Mouse (Mus musculus) CH12.LX (cell line): ENCODE measurements around the gene 1700113H08Rik.

Source experiments
- CHD1 ChIP-seq: IDR thresholded peaks from 2 replicates; pipeline ENCODE4 v1.6.1; 2012; ENCODE audit warnings: low read depth, low read length, improper control_type of control experiment, inconsistent platforms
- CTCF ChIP-seq, 2 experiments: IDR thresholded peaks in 1 of 2; conservative IDR thresholded peaks in 1 of 2; 2 replicates each; pipeline ENCODE4 v1.5.1; 2011 to 2012; ENCODE audit warnings: low read depth in 2 of 2, low read length in 2 of 2, improper control_type of control experiment in 1 of 2, inconsistent platforms in 1 of 2, mild to moderate bottlenecking in 1 of 2, moderate library complexity in 1 of 2
- HCFC1 ChIP-seq: IDR thresholded peaks from 2 replicates; pipeline ENCODE4 v1.6.1; 2012; ENCODE audit warnings: low read depth, mild to moderate bottlenecking, inconsistent platforms, low read length, improper control_type of control experiment
- POLR2A ChIP-seq: IDR thresholded peaks from 2 replicates; pipeline ENCODE4 v1.6.1; 2011; ENCODE audit warnings: low read depth, mild to moderate bottlenecking, improper control_type of control experiment, low read length
- POLR2AphosphoS2 ChIP-seq: IDR thresholded peaks from 2 replicates; pipeline ENCODE4 v1.6.1; 2011; ENCODE audit warnings: low read depth, low read length, improper control_type of control experiment
- UBTF ChIP-seq: IDR thresholded peaks from 2 replicates; pipeline ENCODE4 v1.6.1; 2012; ENCODE audit warnings: low read depth, mild to moderate bottlenecking, inconsistent platforms, low read length, improper control_type of control experiment, moderate library complexity
- USF2 ChIP-seq: conservative IDR thresholded peaks from 2 replicates; pipeline ENCODE4 v1.6.1; 2011; ENCODE audit warnings: low read depth, low read length, improper control_type of control experiment

- TF ChIP-seq CTCF (conservative IDR thresholded peaks at IDR 0.05 in 1 of 2, IDR thresholded peaks at IDR 0.05 in 1 of 2; ENCODE audit: low read depth in 2 of 2, low read length in 2 of 2) (no peak), POLR2AphosphoS2 (no peak), CHD1 (no peak), UBTF (no peak), HCFC1 (no peak), USF2 (no peak), POLR2A (no peak)
These were observed 155.0 kb downstream of the 1700113H08Rik start for GRCm38 (mm10) chr10:87212854-87213253.
